Mouse (Mus musculus) kidney, embryonic 16.5 days (tissue): ENCODE results near the gene AF366264. TPM values are rescaled to one million over a fixed set of nuclear protein-coding genes. Genes with fewer than 3 reads are reported as not detected.

Experiments
- polyA plus RNA-seq: library from polyadenylated mRNA; unstranded; fragments of >200 nt; fragmentation: Nextera tagmentation; extraction: Ambion mirVana; gene quantifications from 2 replicates; pipeline ENCODE4 v1.2.1, GENCODE M21; 2015

Gene AF366264
- polyA plus RNA-seq, 1 experiment from 2014 or later = not detected

Other genes with a start within 250 kb of the AF366264 start
- gene Rasa3, start 160.8 kb downstream of the AF366264 start, polyA plus RNA-seq = 23.8 and 28.2 TPM in 2 replicates
- 0.19 TPM in 1 of 2 replicates, not detected in the other for gene Cfap97d2, start 132.5 kb downstream of the AF366264 start, polyA plus RNA-seq
- 180 and 181 TPM in 2 replicates for gene Cdc16, start 80.7 kb downstream of the AF366264 start, polyA plus RNA-seq
- gene Upf3a, start 52.8 kb downstream of the AF366264 start, polyA plus RNA-seq = 44.3 and 45.8 TPM in 2 replicates
- 36.0 and 39.3 TPM in 2 replicates for gene Champ1, start 31.3 kb upstream of the AF366264 start, polyA plus RNA-seq
- gene Coprs, start 51.9 kb upstream of the AF366264 start, polyA plus RNA-seq = 56.0 and 63.7 TPM in 2 replicates